Mouse (Mus musculus): ENCODE data around the gene Scnn1a. TPM values are rescaled to one million over a fixed set of nuclear protein-coding genes. Genes with fewer than 3 reads are reported as not detected.
"Not testable (repeated sequence)": the region's sequence is repeated elsewhere in the genome, so short reads cannot be mapped to it uniquely, and the experiment has no call there.

Gene Scnn1a
- 1.5 and 3.2 TPM in 2 replicates for polyA plus RNA-seq (2014; fragmentation: Nextera tagmentation; extraction: Ambion mirVana)

DNA sequence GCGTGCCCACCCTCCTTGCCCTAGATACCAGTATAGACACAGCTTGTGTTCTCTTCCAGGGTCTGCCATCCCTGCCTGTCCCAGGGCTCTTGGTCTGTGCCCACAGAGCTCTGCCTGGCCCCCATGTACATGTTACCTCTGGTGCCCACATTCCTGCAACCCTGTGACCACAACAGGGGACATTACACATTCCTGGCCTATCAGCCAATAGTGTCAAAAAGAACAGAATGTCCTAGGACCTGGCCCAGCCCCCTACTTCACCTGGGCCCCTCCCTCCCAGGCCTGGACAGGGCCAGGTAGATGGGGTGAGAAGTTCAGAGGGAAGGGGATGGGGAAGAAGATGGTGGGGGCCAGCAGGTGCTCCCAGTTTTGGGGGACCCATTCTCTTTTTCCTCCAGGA lies at the start of gene Scnn1a:
Scnn1a (plus strand) TSS at position 337 of the 400 bp plus-strand sequence.
- DNase-seq (ENCODE audit: low spot score): no peak
- Histone ChIP-seq H3K4me1 (ENCODE audit: control insufficient read depth, insufficient read depth, low read length) (no peaks in the 10 kb centered on the region), H3K27ac (replicated peaks; ENCODE audit: low read depth, low read length) (no peak within 1 kb of the TSS), H3K4me2 (ENCODE audit: low read depth, low read length) (peak within 1 kb of the TSS; percentile 5; the same call in 1 of the 2 replicates), H3K4me3 (ENCODE audit: low read depth, low read length) (no peak within 1 kb of the TSS), H3K36me3 (ENCODE audit: control insufficient read depth, insufficient read depth, low read length) (no peaks in the 10 kb centered on the region), H3K9me3 (ENCODE audit: control insufficient read depth, low read length) (no peaks in the 10 kb centered on the region), H3K9ac (ENCODE audit: low read depth, low read length) (no peak within 1 kb of the TSS), H3K27me3 (replicated peaks; ENCODE audit: control insufficient read depth, insufficient read depth, low read length) (peaks cover 27% of the 10 kb centered on the region)
- ATAC-seq (ENCODE audit: low read depth): no peak
- 76% methylated on average over 1 of the region's 1 CpGs for WGBS

DNA sequence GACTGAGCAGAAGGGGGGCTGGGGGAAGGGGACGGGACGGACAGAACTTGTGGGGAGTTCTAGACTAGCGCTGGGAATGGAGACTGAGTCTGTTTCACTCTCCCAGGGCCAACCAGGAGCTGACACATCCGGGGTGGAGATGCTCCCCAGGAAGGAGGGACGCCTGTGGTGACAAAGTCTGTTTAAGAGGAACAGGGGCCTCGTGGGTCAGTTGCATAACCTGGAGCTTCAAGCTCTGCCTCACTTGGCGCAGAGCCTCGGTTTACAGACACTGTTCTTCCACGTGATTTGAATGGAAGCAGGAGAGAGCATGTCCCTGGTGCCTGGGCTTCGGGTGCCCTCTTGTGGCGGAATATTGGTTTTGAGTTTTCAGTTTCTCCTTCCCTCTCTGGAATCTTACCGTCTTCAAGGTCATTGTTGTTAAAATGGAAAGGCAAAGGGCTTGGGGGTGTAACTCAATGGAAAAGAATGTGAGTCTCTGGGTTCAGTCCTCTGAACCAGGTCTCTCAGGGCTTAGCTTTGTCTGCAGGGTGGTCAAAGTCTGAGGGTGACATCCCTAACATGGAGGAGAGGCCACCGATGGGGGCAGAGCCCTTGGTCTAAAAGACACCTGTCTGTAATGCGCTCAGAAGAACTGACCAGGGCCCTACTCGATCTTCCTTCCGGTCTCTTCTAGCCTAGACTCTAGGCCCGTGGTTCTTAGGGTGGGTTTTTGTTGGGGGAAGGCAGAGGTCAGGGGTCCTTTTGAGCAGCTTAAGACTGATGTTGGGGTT lies 48.8 kb upstream of the Scnn1a start:
- H3K36me3 ChIP-seq (ENCODE audit: control insufficient read depth, insufficient read depth, low read length): no peaks in the 10 kb centered on the region
- no peaks in the 10 kb centered on the region for H3K4me1 ChIP-seq (ENCODE audit: control insufficient read depth, insufficient read depth, low read length)
- WGBS: 15% methylated on average over 16 of the region's 17 CpGs
- H3K4me3 ChIP-seq (ENCODE audit: low read depth, low read length): peak overlapping the region; percentile 7; the same call in 1 of the 2 replicates
- H3K27me3 ChIP-seq (replicated peaks; ENCODE audit: control insufficient read depth, insufficient read depth, low read length): no peaks in the 10 kb centered on the region
- no peaks in the 10 kb centered on the region for H3K9me3 ChIP-seq (ENCODE audit: control insufficient read depth, low read length)
- ATAC-seq (ENCODE audit: low read depth): peak; percentile 90
- H3K9ac ChIP-seq (ENCODE audit: low read depth, low read length): peak overlapping the region; percentile 46
- peak overlapping the region; percentile 47 for H3K4me2 ChIP-seq (ENCODE audit: low read depth, low read length)
- peak; percentile 96 for DNase-seq (ENCODE audit: low spot score)
- no peak overlapping the region for H3K27ac ChIP-seq (replicated peaks; ENCODE audit: low read depth, low read length)

DNA sequence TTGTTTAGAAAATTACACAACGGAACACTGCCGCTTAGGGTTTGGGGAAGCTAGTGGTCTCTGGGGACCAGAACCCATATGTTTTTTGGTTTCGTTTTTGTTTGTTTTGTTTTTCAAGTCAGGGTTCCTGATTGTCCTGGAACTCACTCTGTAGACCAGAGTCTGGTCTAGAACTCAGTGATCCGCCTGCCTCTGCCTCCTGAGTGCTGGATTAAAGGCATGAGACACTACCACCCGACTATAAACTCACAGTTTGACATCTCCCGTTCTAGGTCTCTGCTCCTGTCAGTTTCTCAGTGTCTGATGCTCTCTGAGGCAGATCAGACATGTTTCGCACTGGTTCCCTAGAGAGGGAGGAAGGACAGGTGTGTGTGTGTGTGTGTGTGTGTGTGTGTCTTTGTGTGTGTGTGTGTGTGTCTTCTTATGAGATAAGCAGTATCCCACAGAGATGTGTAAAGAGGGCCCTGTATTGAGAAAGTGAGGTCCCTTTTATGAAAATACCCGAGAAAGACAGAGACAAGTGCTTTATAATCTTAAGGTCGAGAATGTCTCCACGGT lies 48.2 kb upstream of the Scnn1a start:
- H3K9me3 ChIP-seq (ENCODE audit: control insufficient read depth, low read length): no peaks in the 10 kb centered on the region
- H3K9ac ChIP-seq (ENCODE audit: low read depth, low read length): no peak overlapping the region
- ATAC-seq (ENCODE audit: low read depth) (no peak), DNase-seq (ENCODE audit: low spot score) (no peak)
- H3K27ac ChIP-seq (replicated peaks; ENCODE audit: low read depth, low read length): no peak overlapping the region
- H3K4me3 ChIP-seq (ENCODE audit: low read depth, low read length): no peak overlapping the region
- H3K27me3 ChIP-seq (replicated peaks; ENCODE audit: control insufficient read depth, insufficient read depth, low read length): no peaks in the 10 kb centered on the region
- WGBS: 71% methylated on average over 10 of the region's 10 CpGs
- no peaks in the 10 kb centered on the region for H3K4me1 ChIP-seq (ENCODE audit: control insufficient read depth, insufficient read depth, low read length)
- H3K4me2 ChIP-seq (ENCODE audit: low read depth, low read length): no peak overlapping the region
- H3K36me3 ChIP-seq (ENCODE audit: control insufficient read depth, insufficient read depth, low read length): no peaks in the 10 kb centered on the region

DNA sequence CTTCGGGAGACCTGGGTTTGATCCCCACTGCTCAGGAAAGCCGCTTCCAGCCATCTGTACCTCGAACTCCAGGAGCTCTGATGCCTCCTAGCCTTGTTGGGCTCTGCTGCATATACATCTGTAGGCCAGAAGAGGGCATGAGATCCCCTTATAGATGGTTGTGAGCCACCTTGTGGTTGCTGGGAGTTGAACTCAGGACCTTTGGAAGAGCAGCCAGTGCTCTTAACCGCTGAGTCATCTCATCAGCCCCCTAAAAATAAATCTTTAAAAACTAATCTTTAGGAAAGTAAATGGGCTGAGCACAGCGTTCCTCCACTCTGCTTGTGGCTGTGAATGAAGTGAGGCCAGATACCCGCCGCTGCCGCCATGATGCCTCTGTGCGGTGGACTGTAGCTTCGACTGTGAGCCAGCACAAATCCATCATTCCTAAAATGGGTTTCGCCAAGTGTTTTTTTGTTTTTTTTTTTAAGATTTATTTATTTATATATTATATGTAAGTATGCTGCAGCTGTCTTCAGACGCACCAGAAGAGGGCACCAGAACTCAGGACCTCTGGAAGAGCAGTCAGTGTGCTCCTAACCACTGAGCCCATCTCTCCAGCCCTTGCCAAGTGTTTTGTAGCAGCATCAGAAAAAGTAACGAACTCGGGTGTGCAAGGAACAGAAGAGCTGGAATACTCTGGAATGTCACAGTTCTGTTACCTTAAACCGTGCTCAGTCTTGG lies 45.5 kb upstream of the Scnn1a start:
- ATAC-seq (ENCODE audit: low read depth): no peak
- DNase-seq (ENCODE audit: low spot score): peak; percentile 80
- Histone ChIP-seq H3K27me3 (replicated peaks; ENCODE audit: control insufficient read depth, insufficient read depth, low read length) (no peaks in the 10 kb centered on the region), H3K4me2 (ENCODE audit: low read depth, low read length) (no peak overlapping the region), H3K4me3 (ENCODE audit: low read depth, low read length) (no peak overlapping the region), H3K36me3 (ENCODE audit: control insufficient read depth, insufficient read depth, low read length) (no peaks in the 10 kb centered on the region), H3K9me3 (ENCODE audit: control insufficient read depth, low read length) (no peaks in the 10 kb centered on the region), H3K9ac (ENCODE audit: low read depth, low read length) (no peak overlapping the region), H3K4me1 (ENCODE audit: control insufficient read depth, insufficient read depth, low read length) (no peaks in the 10 kb centered on the region), H3K27ac (replicated peaks; ENCODE audit: low read depth, low read length) (no peak overlapping the region)
- WGBS: 57% methylated on average over 15 of the region's 15 CpGs

DNA sequence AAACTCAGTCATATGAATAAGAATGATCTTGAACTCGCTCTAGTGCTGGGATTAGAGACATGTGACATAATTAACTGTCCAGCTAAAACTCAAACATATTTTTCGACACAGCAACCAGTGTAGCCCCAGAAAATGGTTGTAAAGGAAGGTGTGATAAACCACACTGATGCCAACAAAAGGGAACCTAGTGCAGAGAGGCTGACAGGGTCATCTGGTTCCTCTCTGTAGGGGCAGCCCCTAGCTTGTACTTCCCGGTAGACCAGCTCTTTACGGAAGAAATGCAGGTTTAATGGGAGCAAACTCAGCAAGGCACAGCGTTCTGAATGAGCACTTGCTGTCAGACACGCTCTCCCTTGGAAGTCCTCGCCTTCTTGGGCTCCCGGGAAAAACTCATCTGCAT lies 40.7 kb upstream of the Scnn1a start:
- WGBS: 70% methylated on average over 8 of the region's 8 CpGs
- H3K36me3 ChIP-seq (ENCODE audit: control insufficient read depth, insufficient read depth, low read length): no peaks in the 10 kb centered on the region
- ATAC-seq (ENCODE audit: low read depth): no peak

DNA sequence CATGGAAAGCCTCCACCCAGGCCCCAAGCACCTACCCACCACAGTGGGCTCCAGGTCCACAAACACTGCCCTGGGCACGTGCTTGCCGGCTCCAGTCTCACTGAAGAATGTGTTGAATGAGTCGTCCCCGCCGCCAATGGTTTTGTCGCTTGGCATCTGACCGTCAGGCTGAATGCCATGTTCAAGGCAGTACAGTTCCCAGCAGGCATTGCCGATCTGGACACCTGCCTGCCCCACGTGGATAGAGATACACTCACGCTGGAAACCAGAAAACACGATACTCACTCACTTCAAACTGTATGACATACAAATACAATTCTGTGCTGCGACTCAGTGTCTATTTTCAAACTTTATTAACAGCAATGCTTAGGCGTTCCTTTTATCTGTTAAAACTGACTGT lies 37.7 kb upstream of the Scnn1a start:
- not testable (repeated sequence) for H3K27me3 ChIP-seq (replicated peaks; ENCODE audit: control insufficient read depth, insufficient read depth, low read length); H3K27ac ChIP-seq (replicated peaks; ENCODE audit: low read depth, low read length); H3K9ac ChIP-seq (ENCODE audit: low read depth, low read length); H3K9me3 ChIP-seq (ENCODE audit: control insufficient read depth, low read length); DNase-seq (ENCODE audit: low spot score); H3K4me2 ChIP-seq (ENCODE audit: low read depth, low read length); H3K4me3 ChIP-seq (ENCODE audit: low read depth, low read length); ATAC-seq (ENCODE audit: low read depth); H3K4me1 ChIP-seq (ENCODE audit: control insufficient read depth, insufficient read depth, low read length); H3K36me3 ChIP-seq (ENCODE audit: control insufficient read depth, insufficient read depth, low read length)
- WGBS: 91% methylated on average over 13 of the region's 13 CpGs

More for the DNA sequence above, 40.7 kb upstream of the Scnn1a start:
- no peak overlapping the region for H3K27ac ChIP-seq (replicated peaks; ENCODE audit: low read depth, low read length)
- H3K9ac ChIP-seq (ENCODE audit: low read depth, low read length): no peak overlapping the region
- DNase-seq (ENCODE audit: low spot score): no peak
- H3K9me3 ChIP-seq (ENCODE audit: control insufficient read depth, low read length): 0 out of 2 replicates have a peak, but pooled peaks cover 1% of the 10 kb centered on the region
- H3K27me3 ChIP-seq (replicated peaks; ENCODE audit: control insufficient read depth, insufficient read depth, low read length): no peaks in the 10 kb centered on the region
- H3K4me1 ChIP-seq (ENCODE audit: control insufficient read depth, insufficient read depth, low read length): no peaks in the 10 kb centered on the region
- H3K4me2 ChIP-seq (ENCODE audit: low read depth, low read length): no peak overlapping the region
- H3K4me3 ChIP-seq (ENCODE audit: low read depth, low read length): no peak overlapping the region

DNA sequence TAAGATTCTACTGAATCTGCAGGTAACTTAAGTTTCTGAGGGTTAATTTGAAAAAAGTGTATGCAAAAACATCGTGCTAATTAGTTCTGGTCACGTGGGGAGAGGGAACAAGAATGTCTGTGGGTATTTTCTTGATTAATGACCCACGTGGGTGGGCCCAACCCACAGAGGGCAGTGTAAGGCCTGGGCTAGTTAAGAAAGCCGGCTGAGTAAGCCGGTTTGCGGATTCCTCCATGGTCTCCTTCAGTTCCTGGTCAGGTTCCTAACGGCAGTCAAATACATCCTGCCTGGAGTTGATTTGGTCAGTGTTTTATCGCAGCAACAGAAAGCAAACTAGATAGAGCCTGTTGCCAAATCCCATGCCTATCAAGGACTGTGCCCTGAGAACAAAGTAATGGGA lies 36.2 kb upstream of the Scnn1a start:
- Histone ChIP-seq H3K27ac (replicated peaks; ENCODE audit: low read depth, low read length) (no peak overlapping the region), H3K4me1 (ENCODE audit: control insufficient read depth, insufficient read depth, low read length) (no peaks in the 10 kb centered on the region), H3K4me2 (ENCODE audit: low read depth, low read length) (no peak overlapping the region), H3K36me3 (ENCODE audit: control insufficient read depth, insufficient read depth, low read length) (no peaks in the 10 kb centered on the region), H3K27me3 (replicated peaks; ENCODE audit: control insufficient read depth, insufficient read depth, low read length) (no peaks in the 10 kb centered on the region), H3K9ac (ENCODE audit: low read depth, low read length) (no peak overlapping the region), H3K9me3 (ENCODE audit: control insufficient read depth, low read length) (0 out of 2 replicates have a peak, but pooled peaks cover 3% of the 10 kb centered on the region), H3K4me3 (ENCODE audit: low read depth, low read length) (no peak overlapping the region)
- no peak for DNase-seq (ENCODE audit: low spot score)
- no peak for ATAC-seq (ENCODE audit: low read depth)
- WGBS: 41% methylated on average over 8 of the region's 8 CpGs

DNA sequence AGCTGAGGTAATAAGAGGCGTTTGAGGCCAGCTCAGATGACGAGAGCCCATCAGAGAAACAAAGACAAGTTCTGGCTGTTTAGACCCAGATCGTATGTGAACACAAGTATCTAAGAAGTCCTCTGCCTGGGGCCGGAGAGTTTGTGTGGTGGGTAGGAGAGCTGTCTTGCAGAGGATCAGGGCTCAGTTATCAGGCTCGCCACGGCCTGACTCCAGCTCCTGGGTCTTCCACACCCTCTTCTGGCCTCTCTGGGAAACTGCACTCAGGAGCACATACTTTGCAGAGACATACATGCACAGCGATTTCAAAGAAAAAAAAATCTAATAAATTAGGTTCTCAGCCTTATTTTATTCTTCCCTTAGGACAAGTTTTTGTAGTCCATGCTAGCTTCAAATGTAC lies 35.7 kb upstream of the Scnn1a start:
- no peak for DNase-seq (ENCODE audit: low spot score)
- H3K27ac ChIP-seq (replicated peaks; ENCODE audit: low read depth, low read length): no peak overlapping the region
- WGBS: 88% methylated on average over 7 of the region's 7 CpGs
- no peaks in the 10 kb centered on the region for H3K4me1 ChIP-seq (ENCODE audit: control insufficient read depth, insufficient read depth, low read length)
- no peak for ATAC-seq (ENCODE audit: low read depth)
- no peak overlapping the region for H3K9ac ChIP-seq (ENCODE audit: low read depth, low read length)
- H3K4me3 ChIP-seq (ENCODE audit: low read depth, low read length): no peak overlapping the region
- H3K4me2 ChIP-seq (ENCODE audit: low read depth, low read length): no peak overlapping the region
- H3K9me3 ChIP-seq (ENCODE audit: control insufficient read depth, low read length): 0 out of 2 replicates have a peak, but pooled peaks cover 3% of the 10 kb centered on the region
- H3K36me3 ChIP-seq (ENCODE audit: control insufficient read depth, insufficient read depth, low read length): no peaks in the 10 kb centered on the region
- H3K27me3 ChIP-seq (replicated peaks; ENCODE audit: control insufficient read depth, insufficient read depth, low read length): no peaks in the 10 kb centered on the region
